Mouse (Mus musculus): ENCODE data around the gene Klhl3.

DNA sequence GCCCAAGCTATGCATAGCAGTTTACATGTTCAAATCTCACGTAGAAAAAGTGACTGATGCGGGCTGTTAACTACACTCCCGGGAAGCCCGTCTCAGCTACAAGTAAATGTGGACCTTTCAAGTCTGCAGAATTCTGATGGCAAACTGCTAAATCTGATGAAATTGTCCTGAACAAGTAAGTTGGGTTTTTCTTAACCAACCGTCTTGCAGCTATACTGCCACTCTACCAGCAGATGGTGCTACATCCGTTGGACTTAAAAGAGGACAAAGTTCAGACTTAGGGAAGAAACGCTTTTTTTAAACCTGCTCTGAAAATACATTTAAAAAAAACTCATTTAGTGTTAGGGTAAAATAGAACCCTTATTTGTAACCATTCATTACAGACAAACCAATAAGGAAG, 12.7 kb upstream of the Klhl3 start:
- TF ChIP-seq CTCF (IDR thresholded peaks at IDR 0.05; ENCODE audit: extremely low read depth, insufficient read length, insufficient replicate concordance, low read depth, low read length): no peak
- TF ChIP-seq POLR2A (IDR thresholded peaks at IDR 0.05; ENCODE audit: low read depth, low read length): no peak

Data from small intestine, adult 2 months (tissue).